Mouse (Mus musculus) layer of hippocampus, adult 18-20 months (tissue): ENCODE data around the gene Copa. TPM values are rescaled to one million over a fixed set of nuclear protein-coding genes. Genes with fewer than 3 reads are reported as not detected.

ENCODE experiments used
- DNase-seq, 2 experiments: peaks; one replicate each; pipeline ENCODE4 v3.0.0; 2022; ENCODE audit warnings: low spot score in 2 of 2
- long read RNA-seq: library from polyadenylated mRNA; stranded (forward); transcript quantifications from one replicate; pipeline ENCODE4 v2.0.0, GENCODE M21; 2021
- total RNA-seq, 2 experiments: library from RNA; stranded (reverse); gene quantifications; 2 replicates each; pipeline ENCODE4 v1.2.3; 2021

The Copa gene
- total RNA-seq: 100 to 1,000 TPM; 141 to 146 TPM
- long read RNA-seq, full-length matches to known transcripts: 135 of 176 reads
- long read RNA-seq, partial matches to known transcripts: 30 of 176 reads
- long read RNA-seq, other reads (novel, unspliced or antisense): 11 of 176 reads

DNA sequence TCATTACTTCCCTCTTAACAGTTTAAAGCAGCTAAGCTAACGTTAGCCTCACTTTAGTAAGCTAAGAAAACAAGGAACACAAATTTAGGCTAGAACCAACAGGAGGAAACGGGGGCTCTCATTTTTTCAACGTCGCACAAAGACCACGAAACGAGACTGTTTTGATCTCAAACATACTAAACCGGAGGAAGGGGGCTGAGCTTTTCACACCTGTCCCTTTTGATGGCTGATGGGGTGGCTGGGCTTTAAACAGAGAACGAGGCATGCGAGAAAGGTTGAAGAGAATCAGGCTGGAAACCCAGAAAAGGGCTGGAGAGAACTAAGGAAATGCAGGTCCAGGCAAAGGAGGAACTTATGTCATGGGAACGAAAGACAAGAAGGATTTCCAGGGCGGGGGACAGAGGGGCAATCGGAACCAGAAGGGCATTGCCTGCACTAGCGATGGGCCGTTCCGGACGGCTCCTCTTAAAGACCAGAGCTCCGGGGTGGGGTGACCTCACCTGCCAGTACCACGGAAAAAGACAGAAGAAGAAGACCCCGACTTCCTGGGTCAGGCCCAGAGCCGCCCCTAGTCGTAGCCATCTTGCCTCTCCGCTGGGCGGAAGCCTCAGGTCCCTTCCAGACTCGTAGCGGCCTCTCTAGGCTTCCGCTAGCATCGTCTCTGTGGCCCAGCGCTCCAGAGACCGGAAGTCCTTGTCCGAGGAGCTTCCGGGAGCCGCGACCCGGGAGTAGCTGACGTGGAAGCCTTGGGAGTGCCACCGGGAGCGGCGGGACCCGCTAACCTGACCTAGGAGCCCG lies at the start of gene Copa, which contains the start of gene Ncstn:
TSS of gene Copa (plus strand) at position 429 of the 798 bp plus-strand sequence.
TSS of gene Ncstn (minus strand) at position 695 of the 798 bp plus-strand sequence.
- peak; percentile 92 to 96 for DNase-seq

GRCm38 (mm10) chr1:172046410-172046809 lies 35.9 kb upstream of the Copa start:
- no peak for DNase-seq

DNA sequence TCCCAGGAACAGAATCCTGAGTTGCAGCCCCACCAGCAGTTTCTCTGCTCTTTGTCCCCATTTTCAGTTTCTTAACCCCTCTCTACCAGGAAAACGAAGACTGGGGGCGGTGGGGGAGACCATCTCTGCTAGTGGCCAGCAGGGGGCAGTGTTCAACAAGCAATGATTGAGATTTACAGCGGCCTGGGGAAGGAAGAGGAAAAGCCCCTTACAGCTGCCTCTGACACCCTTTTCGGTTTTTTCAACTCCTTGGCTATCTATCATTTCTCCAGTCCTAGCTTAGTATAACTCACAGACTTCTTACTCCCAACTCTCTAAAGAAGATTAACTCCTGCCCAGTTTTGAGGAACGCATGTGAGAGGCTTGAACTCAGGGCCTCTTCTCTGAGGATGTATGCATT lies 35.4 kb upstream of the Copa start:
- DNase-seq: peak in 1 of 2 experiments; percentile 77

DNA sequence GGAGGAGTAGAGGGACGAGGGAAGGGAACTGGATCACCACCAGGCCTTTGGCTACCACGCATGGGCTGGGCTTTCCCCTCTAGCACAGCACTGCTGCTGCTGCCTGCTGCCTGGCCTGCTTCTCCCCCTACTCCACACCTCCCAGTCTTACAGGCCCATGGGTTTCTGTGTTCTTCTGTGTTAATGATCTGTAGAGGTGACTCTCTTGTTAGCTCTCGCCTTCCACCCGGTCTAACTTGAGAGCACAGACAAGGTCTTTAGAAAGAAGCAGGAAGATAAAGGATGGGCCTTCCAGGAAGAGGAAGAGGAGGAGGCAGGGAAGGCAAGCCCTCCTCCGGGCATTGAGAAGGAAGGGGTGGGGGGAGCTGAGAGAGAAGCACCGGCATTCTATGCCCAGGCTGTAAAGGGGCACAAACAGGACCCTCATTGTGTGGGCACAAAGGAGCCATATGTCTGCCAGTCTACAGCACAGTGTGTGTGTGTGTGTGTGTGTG lies 34.0 kb upstream of the Copa start:
- no peak for DNase-seq

DNA sequence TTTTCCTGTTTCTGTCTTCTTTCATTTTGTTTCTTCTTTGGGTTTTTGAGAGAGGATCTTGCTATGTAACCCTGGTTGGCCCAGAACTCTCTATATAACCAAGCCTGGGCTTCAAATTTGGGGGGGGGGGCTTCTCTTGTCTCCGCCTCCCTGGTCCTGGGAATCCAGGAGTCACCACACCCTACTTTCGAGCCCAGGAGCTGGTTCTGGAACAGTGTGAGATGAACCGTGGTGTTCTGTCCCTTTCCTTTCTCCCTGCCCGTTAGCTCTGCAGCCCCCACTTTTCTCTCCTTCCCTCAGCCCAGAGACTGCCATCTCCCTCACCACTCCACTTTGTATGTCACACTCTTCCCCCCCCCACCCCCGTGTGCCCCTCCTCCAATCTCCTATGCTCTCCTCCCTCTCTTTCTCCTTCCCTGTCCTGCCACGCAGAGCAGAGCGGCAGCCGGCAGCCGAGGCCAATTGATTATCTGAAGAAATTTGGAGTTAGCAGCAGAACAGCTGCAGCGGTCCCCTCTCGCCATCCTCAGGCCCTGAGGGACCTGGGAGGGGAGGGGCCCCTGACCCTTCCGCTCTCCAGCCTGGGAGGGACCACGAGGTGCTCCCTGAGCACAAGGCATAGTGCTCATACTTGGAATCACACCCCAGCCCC lies 33.1 kb upstream of the Copa start:
- no peak for DNase-seq

GRCm38 (mm10) chr1:172052766-172053279 lies 29.5 kb upstream of the Copa start:
- DNase-seq: no peak

GRCm38 (mm10) chr1:172053541-172054440 lies 28.5 kb upstream of the Copa start:
- no peak for DNase-seq

- no peak for DNase-seq
Measured at GRCm38 (mm10) chr1:172056251-172056650, 26.1 kb upstream of the Copa start.

GRCm38 (mm10) chr1:172057491-172057921 lies 24.8 kb upstream of the Copa start, which contains the start of gene Nhlh1:
TSS of gene Nhlh1 (minus strand) at chr1:172057573.
- DNase-seq: no peak

DNA sequence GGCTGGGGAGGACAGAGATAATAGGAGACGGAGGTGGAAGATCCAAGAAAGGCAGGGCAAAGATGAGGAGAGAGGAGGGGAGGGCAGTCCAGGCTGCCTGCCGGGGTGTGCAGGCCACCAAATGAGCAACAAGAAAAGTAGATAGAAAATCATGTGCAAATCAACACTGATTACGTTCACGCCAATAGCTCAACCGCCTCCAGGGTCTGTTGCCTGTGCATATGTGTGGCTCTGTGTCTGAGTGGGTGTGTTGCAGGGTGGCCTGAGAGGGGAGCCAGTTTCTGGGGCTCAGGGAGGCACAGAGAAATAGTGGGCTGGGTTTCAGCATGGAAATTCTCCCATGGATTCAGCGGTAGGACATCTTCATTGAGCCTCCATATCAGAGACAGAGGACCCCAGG lies 24.0 kb upstream of the Copa start:
- no peak for DNase-seq

GRCm38 (mm10) chr1:172058874-172059273 lies 23.5 kb upstream of the Copa start:
- DNase-seq: no peak

DNA sequence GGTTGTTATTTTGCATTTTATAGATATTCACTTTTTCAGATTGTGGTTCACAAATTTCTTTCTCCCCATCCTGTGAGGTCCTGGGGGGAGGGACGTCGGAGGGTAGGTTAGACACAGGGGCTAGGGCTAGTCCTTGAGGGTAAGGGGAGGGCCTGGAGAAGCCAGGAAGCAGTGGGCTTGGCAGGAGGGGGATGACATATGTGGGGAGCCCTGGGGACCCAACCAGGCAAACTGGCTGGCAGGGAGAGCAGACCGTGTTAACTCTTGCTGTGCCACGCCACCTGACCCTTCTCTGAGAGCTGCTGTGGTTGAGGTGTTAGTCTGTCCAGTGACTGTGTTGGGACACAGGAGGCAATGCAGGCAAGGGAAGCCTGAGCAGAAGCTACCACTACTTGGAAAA lies 21.7 kb upstream of the Copa start:
- DNase-seq: no peak

DNA sequence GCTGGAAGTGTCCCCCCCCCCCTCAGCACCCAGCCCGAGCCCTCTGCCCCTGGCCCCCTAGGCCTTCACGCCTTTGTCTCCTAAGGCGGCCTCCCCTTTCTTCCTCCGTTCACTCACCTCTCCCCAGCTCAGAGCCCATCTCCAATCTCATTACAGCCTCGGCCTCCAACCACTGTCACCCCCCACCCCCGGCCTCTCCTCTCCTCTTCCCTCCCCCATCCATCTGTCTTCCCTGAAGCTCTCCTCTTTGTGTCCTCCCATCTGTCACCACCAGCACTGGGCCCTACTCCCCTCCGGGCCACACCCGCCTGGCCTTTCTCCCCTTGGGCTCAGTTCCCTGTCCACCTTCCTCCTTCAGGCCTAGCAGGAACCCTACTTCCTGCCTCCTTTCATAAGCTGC lies 21.1 kb upstream of the Copa start:
- no peak for DNase-seq

DNA sequence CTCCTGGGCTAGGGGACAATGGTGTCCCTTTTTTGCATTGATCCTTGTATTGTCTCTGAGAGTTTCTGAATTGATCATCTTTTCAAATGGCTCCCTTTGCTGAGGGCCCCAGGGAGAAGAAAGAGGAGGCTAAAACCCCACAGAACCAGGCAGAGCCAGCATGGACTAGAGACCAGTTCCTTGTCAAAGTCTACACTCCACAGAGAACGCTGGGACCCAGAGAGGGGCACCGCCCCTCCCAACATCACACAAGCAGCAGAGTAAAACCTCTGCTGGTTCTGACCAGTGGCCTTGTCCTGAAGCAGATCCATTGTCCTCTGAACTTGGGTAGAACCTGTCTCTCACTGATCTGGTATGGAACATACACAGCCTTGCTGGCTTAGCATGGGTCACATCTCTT lies 20.2 kb upstream of the Copa start:
- DNase-seq: no peak

DNA sequence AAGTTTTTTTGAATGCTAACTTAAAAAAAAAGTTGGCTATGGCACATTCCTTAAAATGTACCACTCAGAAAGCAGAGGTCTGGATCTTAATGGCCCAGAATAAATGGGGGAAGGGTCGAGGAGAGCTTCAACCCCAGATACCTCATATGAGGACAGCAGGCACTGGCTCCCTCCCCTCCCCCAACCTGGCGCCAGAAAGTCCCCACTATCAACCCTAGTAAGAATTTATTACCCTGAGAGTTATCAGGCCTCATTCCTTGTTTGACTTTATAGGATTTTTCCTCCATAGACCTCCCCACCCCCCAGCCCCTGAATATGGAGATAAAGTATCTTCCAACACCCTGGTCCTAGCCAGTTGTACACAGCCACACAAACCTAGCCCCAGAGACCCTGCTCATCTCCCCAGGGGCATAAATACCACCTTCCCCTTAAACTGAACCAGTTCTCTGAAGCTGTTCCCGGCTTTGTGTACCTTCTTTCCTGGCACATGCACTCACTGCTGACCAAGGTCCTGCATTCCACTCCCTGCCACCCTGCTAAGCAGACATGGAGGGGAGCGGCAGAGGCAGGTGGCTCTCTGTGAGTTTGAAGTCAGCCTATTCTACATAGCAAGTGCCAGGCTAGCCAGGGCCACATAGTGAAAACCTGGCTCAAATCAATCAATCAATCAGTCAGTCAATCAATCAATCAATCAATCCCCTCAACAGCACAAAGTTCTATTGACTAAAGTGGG lies 18.9 kb upstream of the Copa start:
- no peak for DNase-seq

DNA sequence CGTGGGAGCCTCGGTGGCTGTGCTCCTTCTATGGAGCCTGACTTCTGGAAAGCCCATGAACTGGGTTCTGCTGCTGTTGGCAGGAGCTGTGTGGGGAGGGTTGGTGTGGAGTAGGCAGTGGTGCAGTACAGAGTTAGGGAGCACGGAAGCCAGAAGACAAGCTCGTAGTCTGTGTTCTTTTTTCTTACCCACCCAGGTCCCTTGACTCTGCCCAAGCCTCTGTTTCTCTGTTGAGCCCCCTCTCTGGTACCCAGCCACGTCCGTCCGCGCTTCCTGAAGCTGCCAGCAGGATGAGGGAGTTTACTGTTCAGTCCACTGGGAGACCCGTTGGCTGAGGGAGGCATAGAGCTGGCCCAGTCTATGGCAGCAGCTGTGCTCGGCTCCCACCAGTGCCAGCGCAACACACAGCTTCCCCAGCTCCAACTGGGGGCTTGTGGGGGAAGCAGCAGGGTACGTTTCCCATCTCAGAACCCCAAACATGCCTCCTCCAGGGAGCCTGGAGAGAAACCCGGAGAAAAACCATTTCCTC lies 17.7 kb upstream of the Copa start:
- peak in 1 of 2 experiments; percentile 35 for DNase-seq

DNA sequence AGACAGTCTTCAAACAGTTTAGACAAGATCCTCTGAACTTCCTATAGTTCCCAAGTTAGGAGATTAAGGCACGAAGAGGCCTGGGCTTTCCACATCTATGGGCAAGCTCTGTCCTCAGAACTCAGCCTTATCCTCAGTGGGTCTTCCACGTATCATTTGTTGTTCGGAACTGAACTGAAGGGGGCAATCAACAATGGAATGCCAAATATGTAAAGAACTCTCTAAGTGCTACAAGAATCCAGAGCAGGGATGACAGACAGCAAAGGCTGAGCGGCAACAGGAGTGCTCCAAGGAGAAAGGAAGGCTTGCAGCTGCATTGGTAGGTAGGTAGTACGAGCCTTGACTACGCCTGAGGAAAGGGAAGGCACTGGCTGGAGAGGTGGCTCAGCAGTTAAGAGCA lies 12.1 kb upstream of the Copa start:
- no peak for DNase-seq

GRCm38 (mm10) chr1:172071556-172071955 lies 10.8 kb upstream of the Copa start:
- no peak for DNase-seq

GRCm38 (mm10) chr1:172072604-172073003 lies 9.7 kb upstream of the Copa start:
- DNase-seq: no peak

GRCm38 (mm10) chr1:172077981-172078380 lies 4.3 kb upstream of the Copa start:
- no peak for DNase-seq
